Mouse (Mus musculus): ENCODE data around the gene Ddx59.

DNA sequence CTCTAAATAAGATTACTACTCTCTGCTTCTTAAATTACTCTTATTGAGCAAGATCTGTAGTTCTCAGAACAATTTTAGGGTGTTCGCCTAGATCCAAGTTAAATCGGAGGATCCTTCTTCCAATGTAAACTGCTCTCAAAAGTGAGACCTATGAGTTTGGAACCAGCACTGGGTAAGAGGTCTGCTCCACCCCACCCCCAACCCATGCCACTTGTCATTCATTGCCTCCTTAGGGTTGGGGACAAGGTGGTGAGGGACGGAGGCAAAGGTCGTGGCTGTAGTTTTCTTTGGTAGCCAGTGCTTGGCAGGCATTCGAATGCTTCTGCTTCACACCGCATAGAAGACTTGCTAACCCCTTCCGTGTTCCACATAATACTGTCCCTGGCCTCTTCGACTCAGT lies 34.5 kb upstream of the Ddx59 start:
- no peak for TF ChIP-seq CTCF (IDR thresholded peaks at IDR 0.05; ENCODE audit: low read depth, low read length)
- TF ChIP-seq POLR2A (IDR thresholded peaks at IDR 0.05; ENCODE audit: borderline replicate concordance, low read depth, low read length) = no peak
